Mouse (Mus musculus) bone marrow macrophage, adult 2 months (primary cell): ENCODE data around the gene Mprip.

Source experiments
- CTCF ChIP-seq: IDR thresholded peaks from 2 replicates; pipeline ENCODE4 v1.5.1; 2012; ENCODE audit warnings: low read depth, mild to moderate bottlenecking, low read length, moderate library complexity
- POLR2A ChIP-seq: IDR thresholded peaks from 2 replicates; pipeline ENCODE4 v1.6.1; 2012; ENCODE audit warnings: mild to moderate bottlenecking, low read depth, low read length, borderline replicate concordance

- TF ChIP-seq POLR2A (no peak), CTCF (no peak)
Measured at GRCm38 (mm10) chr11:59656016-59656415, 5.1 kb upstream of the Mprip start.
